Mouse (Mus musculus): ENCODE measurements around the gene 2010111I01Rik. TPM values are rescaled to one million over a fixed set of nuclear protein-coding genes. Genes with fewer than 3 reads are reported as not detected.

2010111I01Rik gene
- polyA plus RNA-seq, 1 experiment: 63.6 TPM

GRCm38 (mm10) chr13:63223026-63223770 is 258.5 kb downstream of the 2010111I01Rik start:
- H3K4me3 ChIP-seq (ENCODE audit: low read depth, low read length): no peak overlapping the region
- H3K27me3 ChIP-seq (ENCODE audit: control insufficient read depth, insufficient read depth, low read length, poor library complexity, severe bottlenecking): no peaks in the 10 kb centered on the region
- no peak overlapping the region for H3K27ac ChIP-seq (ENCODE audit: insufficient read depth, low read length)
- H3K9me3 ChIP-seq (replicated peaks; ENCODE audit: control insufficient read depth, insufficient read depth, low read length, poor library complexity, severe bottlenecking): peaks cover 7% of the 10 kb centered on the region; the same call in 1 of the 2 replicates
- no peak for TF ChIP-seq EP300 (IDR thresholded peaks at IDR 0.05; ENCODE audit: insufficient read depth, low read depth, low read length)
- no peak for TF ChIP-seq CTCF (IDR thresholded peaks at IDR 0.05; ENCODE audit: low read depth, low read length)
- no peak for TF ChIP-seq POLR2A (IDR thresholded peaks at IDR 0.05; ENCODE audit: insufficient read depth, low read length)
- H3K4me1 ChIP-seq (ENCODE audit: control insufficient read depth, insufficient read depth, low read length): no peaks in the 10 kb centered on the region
- no peak overlapping the region for H3K9ac ChIP-seq (ENCODE audit: low read depth, poor library complexity, severe bottlenecking)
- no peaks in the 10 kb centered on the region for H3K36me3 ChIP-seq (ENCODE audit: control insufficient read depth, insufficient read depth, low read length, poor library complexity, severe bottlenecking)

- Histone ChIP-seq H3K27ac (ENCODE audit: insufficient read depth, low read length) (no peak overlapping the region), H3K4me3 (ENCODE audit: low read depth, low read length) (no peak overlapping the region), H3K36me3 (ENCODE audit: control insufficient read depth, insufficient read depth, low read length, poor library complexity, severe bottlenecking) (no peaks in the 10 kb centered on the region), H3K4me1 (ENCODE audit: control insufficient read depth, insufficient read depth, low read length) (no peaks in the 10 kb centered on the region), H3K9ac (ENCODE audit: low read depth, poor library complexity, severe bottlenecking) (no peak overlapping the region), H3K9me3 (replicated peaks; ENCODE audit: control insufficient read depth, insufficient read depth, low read length, poor library complexity, severe bottlenecking) (peaks cover 7% of the 10 kb centered on the region; the same call in 1 of the 2 replicates), H3K27me3 (ENCODE audit: control insufficient read depth, insufficient read depth, low read length, poor library complexity, severe bottlenecking) (no peaks in the 10 kb centered on the region)
- TF ChIP-seq CTCF (IDR thresholded peaks at IDR 0.05; ENCODE audit: low read depth, low read length) (no peak), EP300 (IDR thresholded peaks at IDR 0.05; ENCODE audit: insufficient read depth, low read depth, low read length) (no peak), POLR2A (IDR thresholded peaks at IDR 0.05; ENCODE audit: insufficient read depth, low read length) (no peak)
These were observed 261.3 kb downstream of the 2010111I01Rik start for GRCm38 (mm10) chr13:63225796-63226583.

GRCm38 (mm10) chr13:63227785-63228184 is 263.1 kb downstream of the 2010111I01Rik start:
- Histone ChIP-seq H3K36me3 (ENCODE audit: control insufficient read depth, insufficient read depth, low read length, poor library complexity, severe bottlenecking) (no peaks in the 10 kb centered on the region), H3K4me3 (ENCODE audit: low read depth, low read length) (no peak overlapping the region), H3K27me3 (ENCODE audit: control insufficient read depth, insufficient read depth, low read length, poor library complexity, severe bottlenecking) (no peaks in the 10 kb centered on the region), H3K27ac (ENCODE audit: insufficient read depth, low read length) (no peak overlapping the region), H3K4me1 (ENCODE audit: control insufficient read depth, insufficient read depth, low read length) (no peaks in the 10 kb centered on the region), H3K9ac (ENCODE audit: low read depth, poor library complexity, severe bottlenecking) (no peak overlapping the region), H3K9me3 (replicated peaks; ENCODE audit: control insufficient read depth, insufficient read depth, low read length, poor library complexity, severe bottlenecking) (peaks cover 7% of the 10 kb centered on the region; the same call in 1 of the 2 replicates)
- TF ChIP-seq POLR2A (IDR thresholded peaks at IDR 0.05; ENCODE audit: insufficient read depth, low read length) (no peak), CTCF (IDR thresholded peaks at IDR 0.05; ENCODE audit: low read depth, low read length) (no peak), EP300 (IDR thresholded peaks at IDR 0.05; ENCODE audit: insufficient read depth, low read depth, low read length) (no peak)

GRCm38 (mm10) chr13:63230955-63231701 is 266.4 kb downstream of the 2010111I01Rik start:
- Histone ChIP-seq H3K27me3 (ENCODE audit: control insufficient read depth, insufficient read depth, low read length, poor library complexity, severe bottlenecking) (no peaks in the 10 kb centered on the region), H3K4me1 (ENCODE audit: control insufficient read depth, insufficient read depth, low read length) (no peaks in the 10 kb centered on the region), H3K36me3 (ENCODE audit: control insufficient read depth, insufficient read depth, low read length, poor library complexity, severe bottlenecking) (no peaks in the 10 kb centered on the region), H3K9me3 (replicated peaks; ENCODE audit: control insufficient read depth, insufficient read depth, low read length, poor library complexity, severe bottlenecking) (no peaks in the 10 kb centered on the region), H3K4me3 (ENCODE audit: low read depth, low read length) (no peak overlapping the region), H3K27ac (ENCODE audit: insufficient read depth, low read length) (no peak overlapping the region), H3K9ac (ENCODE audit: low read depth, poor library complexity, severe bottlenecking) (no peak overlapping the region)
- TF ChIP-seq POLR2A (IDR thresholded peaks at IDR 0.05; ENCODE audit: insufficient read depth, low read length): no peak
- TF ChIP-seq EP300 (IDR thresholded peaks at IDR 0.05; ENCODE audit: insufficient read depth, low read depth, low read length): no peak
- no peak for TF ChIP-seq CTCF (IDR thresholded peaks at IDR 0.05; ENCODE audit: low read depth, low read length)

GRCm38 (mm10) chr13:63231702-63232070 is 267.0 kb downstream of the 2010111I01Rik start:
- Histone ChIP-seq H3K4me1 (ENCODE audit: control insufficient read depth, insufficient read depth, low read length) (no peaks in the 10 kb centered on the region), H3K36me3 (ENCODE audit: control insufficient read depth, insufficient read depth, low read length, poor library complexity, severe bottlenecking) (no peaks in the 10 kb centered on the region), H3K27me3 (ENCODE audit: control insufficient read depth, insufficient read depth, low read length, poor library complexity, severe bottlenecking) (no peaks in the 10 kb centered on the region), H3K27ac (ENCODE audit: insufficient read depth, low read length) (no peak overlapping the region), H3K9ac (ENCODE audit: low read depth, poor library complexity, severe bottlenecking) (no peak overlapping the region), H3K4me3 (ENCODE audit: low read depth, low read length) (no peak overlapping the region), H3K9me3 (replicated peaks; ENCODE audit: control insufficient read depth, insufficient read depth, low read length, poor library complexity, severe bottlenecking) (no peaks in the 10 kb centered on the region)
- TF ChIP-seq POLR2A (IDR thresholded peaks at IDR 0.05; ENCODE audit: insufficient read depth, low read length) (no peak), EP300 (IDR thresholded peaks at IDR 0.05; ENCODE audit: insufficient read depth, low read depth, low read length) (no peak), CTCF (IDR thresholded peaks at IDR 0.05; ENCODE audit: low read depth, low read length) (no peak)
